Mouse (Mus musculus) CH12.LX (cell line): ENCODE measurements around the gene Zfp213. TPM values are rescaled to one million over a fixed set of nuclear protein-coding genes. Genes with fewer than 3 reads are reported as not detected.
A peak's percentile ranks its signal among the peaks of the same experiment; 100 is the strongest.

Experiments
- DNase-seq: peaks from one replicate; pipeline ENCODE4 v3.0.0-alpha.2; 2013; ENCODE audit errors: extremely low read depth
- H3K27ac ChIP-seq: 2 replicates; pipeline ENCODE4 v1.5.1; 2012; ENCODE audit warnings: low read depth, mild to moderate bottlenecking, control low read depth, moderate library complexity; ENCODE audit not compliant: insufficient read depth
- H3K27me3 ChIP-seq: replicated peaks from 2 replicates; pipeline ENCODE3; 2012; ENCODE audit warnings: inconsistent platforms
- H3K36me3 ChIP-seq, 2 experiments: replicated peaks in 1 of 2; 2 replicates each; pipeline versions ENCODE3 to v1.6.1; 2012; ENCODE audit warnings: inconsistent platforms in 1 of 2, low read length in 1 of 2, mild to moderate bottlenecking in 1 of 2, mixed read lengths in 1 of 2, moderate library complexity in 1 of 2; ENCODE audit not compliant: control insufficient read depth in 1 of 2, insufficient read depth in 1 of 2
- H3K4me1 ChIP-seq, 2 experiments: 2 replicates each; pipeline ENCODE4 v1.6.1; 2012; ENCODE audit warnings: inconsistent platforms in 1 of 2, moderate library complexity in 1 of 2; ENCODE audit not compliant: insufficient read depth in 2 of 2, control insufficient read depth in 1 of 2
- H3K4me2 ChIP-seq: 2 replicates; pipeline ENCODE4 v1.6.1; 2012; ENCODE audit warnings: low read depth, mild to moderate bottlenecking, control low read depth; ENCODE audit not compliant: poor library complexity, insufficient read depth, severe bottlenecking
- H3K4me3 ChIP-seq, 3 experiments: fragments of 150-350 bp in 1 of 3; sonication (generic) in 1 of 3; replicated peaks in 1 of 3; 2 replicates each; pipeline versions ENCODE3 to v1.5.1; 2011 to 2012; ENCODE audit warnings: low read depth in 2 of 3, low read length in 2 of 3, mild to moderate bottlenecking in 2 of 3, moderate library complexity in 2 of 3, control low read depth in 1 of 3, improper control_type of control experiment in 1 of 3, inconsistent platforms in 1 of 3, mixed read lengths in 1 of 3; ENCODE audit not compliant: poor library complexity in 1 of 3
- H3K79me2 ChIP-seq: replicated peaks from 2 replicates; pipeline ENCODE4 v1.6.1; 2012; ENCODE audit warnings: mild to moderate bottlenecking, moderate library complexity; ENCODE audit not compliant: control insufficient read depth, poor library complexity, insufficient read depth, severe bottlenecking; ENCODE audit errors: extremely low read depth
- H3K9ac ChIP-seq: 2 replicates; pipeline ENCODE4 v1.6.1; 2012; ENCODE audit warnings: low read depth, mild to moderate bottlenecking, control low read depth, moderate library complexity; ENCODE audit not compliant: insufficient read depth
- H3K9me3 ChIP-seq: replicated peaks from 2 replicates; pipeline ENCODE3; 2012; ENCODE audit warnings: low read length, inconsistent platforms, mixed read lengths
- BHLHE40 ChIP-seq: IDR thresholded peaks from 2 replicates; pipeline ENCODE4 v1.6.1; 2011; ENCODE audit warnings: mild to moderate bottlenecking, low read depth, low read length, improper control_type of control experiment
- CHD2 ChIP-seq: IDR thresholded peaks from 2 replicates; pipeline ENCODE4 v1.6.1; 2011; ENCODE audit warnings: low read length, improper control_type of control experiment
- CTCF ChIP-seq, 2 experiments: IDR thresholded peaks in 1 of 2; conservative IDR thresholded peaks in 1 of 2; 2 replicates each; pipeline ENCODE4 v1.5.1; 2011 to 2012; ENCODE audit warnings: low read depth in 2 of 2, low read length in 2 of 2, improper control_type of control experiment in 1 of 2, inconsistent platforms in 1 of 2, mild to moderate bottlenecking in 1 of 2, moderate library complexity in 1 of 2
- E2F4 ChIP-seq: IDR thresholded peaks from 2 replicates; pipeline ENCODE4 v1.6.1; 2011; ENCODE audit warnings: low read depth, low read length, improper control_type of control experiment; ENCODE audit not compliant: insufficient replicate concordance
- ETS1 ChIP-seq: conservative IDR thresholded peaks from 2 replicates; pipeline ENCODE4 v1.6.1; 2012; ENCODE audit warnings: low read depth, mild to moderate bottlenecking, inconsistent platforms, low read length, improper control_type of control experiment, moderate library complexity
- JUN ChIP-seq: IDR thresholded peaks from 2 replicates; pipeline ENCODE4 v1.6.1; 2011; ENCODE audit warnings: low read depth, mild to moderate bottlenecking, low read length, improper control_type of control experiment, moderate library complexity; ENCODE audit not compliant: insufficient read depth
- MAFK ChIP-seq: IDR thresholded peaks from 2 replicates; pipeline ENCODE4 v1.6.1; 2011; ENCODE audit warnings: low read length, improper control_type of control experiment; ENCODE audit not compliant: insufficient replicate concordance
- MXI1 ChIP-seq: IDR thresholded peaks from 2 replicates; pipeline ENCODE4 v1.6.1; 2011; ENCODE audit warnings: mild to moderate bottlenecking, low read depth, low read length, improper control_type of control experiment
- NRF1 ChIP-seq: IDR thresholded peaks from 2 replicates; pipeline ENCODE4 v1.6.1; 2014; ENCODE audit warnings: low read depth, mild to moderate bottlenecking, inconsistent platforms, low read length, improper control_type of control experiment, moderate library complexity
- RAD21 ChIP-seq: IDR thresholded peaks from 2 replicates; pipeline ENCODE4 v1.6.1; 2011; ENCODE audit warnings: low read depth, mild to moderate bottlenecking, low read length, improper control_type of control experiment, moderate library complexity
- RCOR1 ChIP-seq: conservative IDR thresholded peaks from 2 replicates; pipeline ENCODE4 v1.6.1; 2012; ENCODE audit warnings: low read depth, mild to moderate bottlenecking, inconsistent platforms, low read length, improper control_type of control experiment
- SMC3 ChIP-seq: IDR thresholded peaks from 2 replicates; pipeline ENCODE4 v1.6.1; 2011; ENCODE audit warnings: low read depth, low read length, improper control_type of control experiment
- TBP ChIP-seq: conservative IDR thresholded peaks from 2 replicates; pipeline ENCODE4 v1.6.1; 2011; ENCODE audit warnings: low read depth, low read length, improper control_type of control experiment
- UBTF ChIP-seq: IDR thresholded peaks from 2 replicates; pipeline ENCODE4 v1.6.1; 2012; ENCODE audit warnings: low read depth, mild to moderate bottlenecking, inconsistent platforms, low read length, improper control_type of control experiment, moderate library complexity
- USF1 ChIP-seq: IDR thresholded peaks from 2 replicates; pipeline ENCODE4 v1.6.1; 2014; ENCODE audit warnings: low read depth, mild to moderate bottlenecking, inconsistent platforms, low read length, improper control_type of control experiment
- ZC3H11A ChIP-seq: IDR thresholded peaks from 2 replicates; pipeline ENCODE4 v1.6.1; 2012; ENCODE audit warnings: low read depth, mild to moderate bottlenecking, inconsistent platforms, low read length, improper control_type of control experiment
- dilution Hi-C: fragments of 300-500 bp; cut with MboI; formaldehyde crosslinking; loops from 2 replicates; pipeline ENCODE4 v1.14.3; 2020; ENCODE audit warnings: low sequenced_read_pairs; ENCODE audit not compliant: extremely low pct_unique_long_range_greater_than_20kb, extremely low pct_ligation_motif_present
- in situ Hi-C: fragments of 300-500 bp; cut with MboI; formaldehyde crosslinking; loops from 3 replicates; pipeline ENCODE4 v1.14.3; 2019; ENCODE audit warnings: low sequenced_read_pairs, low pct_ligation_motif_present, low pct_unique_long_range_greater_than_20kb, mixed read lengths
- polyA plus RNA-seq: library from polyadenylated mRNA; unstranded; fragments of >175 nt; gene quantifications from 2 replicates; pipeline ENCODE4 v1.2.1, GENCODE M21; 2012; ENCODE audit warnings: low read depth; ENCODE audit not compliant: insufficient read length
- total RNA-seq, 2 experiments: library from RNA; depleted of rRNA; stranded (reverse); fragments of 300-350 nt in 1 of 2; fragments of >200 nt in 1 of 2; gene quantifications; 2 replicates each; pipeline ENCODE4 v1.2.3; 2012 to 2014

Zfp213 gene
- total and polyA plus RNA-seq, 3 experiments, result 8.0 to 10.9 (median 9.4) TPM

DNA sequence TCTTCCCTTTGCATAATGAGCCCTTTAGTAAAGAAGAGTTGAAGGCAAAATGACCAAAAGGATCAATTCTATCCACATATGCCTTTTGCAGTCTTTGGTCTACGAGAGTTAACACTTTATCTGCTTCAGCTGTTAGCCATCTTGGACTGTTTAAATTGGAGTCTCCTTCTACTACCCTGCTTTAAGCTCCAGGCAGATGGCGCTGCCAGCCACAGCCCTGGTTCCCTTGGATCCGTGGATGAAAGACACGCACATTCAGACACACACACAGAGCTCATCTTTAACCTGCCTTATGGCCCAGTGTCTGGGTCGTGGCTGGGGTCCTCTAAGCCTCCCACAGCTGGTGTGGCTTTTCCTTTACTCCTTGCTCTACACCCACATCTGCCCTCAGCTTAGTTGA, 7.0 kb upstream of the Zfp213 start:
- no peaks in the 10 kb centered on the region for H3K79me2 ChIP-seq
- DNase-seq, result no peak
- peaks cover 4% of the 10 kb centered on the region in 2 experiments for H3K4me1 ChIP-seq
- H3K36me3 ChIP-seq, result no peaks in the 10 kb centered on the region
- in situ Hi-C loops (no loop called here), dilution Hi-C loops (no loop called here)
- no peak overlapping the region for H3K4me2 ChIP-seq
- no peak for TF ChIP-seq USF1
- peak; percentile 30 for TF ChIP-seq RAD21
- TF ChIP-seq UBTF, result no peak
- no peak for TF ChIP-seq MAFK
- no peak for TF ChIP-seq TBP
- peak in 1 of 2 experiments; percentile 41; a peak in 2 of 4 replicates for TF ChIP-seq CTCF (conservative IDR thresholded peaks at IDR 0.05 in 1 of 2, IDR thresholded peaks at IDR 0.05 in 1 of 2; ENCODE audit: low read depth in 2 of 2, low read length in 2 of 2)
- TF ChIP-seq SMC3, result peak; percentile 36
- no peak for TF ChIP-seq NRF1
- no peak for TF ChIP-seq BHLHE40
- H3K27me3 ChIP-seq, result peaks cover 30% of the 10 kb centered on the region
- H3K4me3 ChIP-seq, result no peak overlapping the region
- H3K9me3 ChIP-seq, result no peaks in the 10 kb centered on the region
- H3K9ac ChIP-seq, result no peak overlapping the region
- no peak overlapping the region for H3K27ac ChIP-seq

GRCm38 (mm10) chr17:23570017-23570416, 6.0 kb upstream of the Zfp213 start:
- in situ Hi-C loops (no loop called here), dilution Hi-C loops (no loop called here)
- peaks cover 6 to 7% of the 10 kb centered on the region in 2 experiments for H3K4me1 ChIP-seq
- no peaks in the 10 kb centered on the region for H3K36me3 ChIP-seq
- H3K27me3 ChIP-seq, result peaks cover 20% of the 10 kb centered on the region
- no peak overlapping the region for H3K9ac ChIP-seq
- no peaks in the 10 kb centered on the region for H3K79me2 ChIP-seq
- no peaks in the 10 kb centered on the region for H3K9me3 ChIP-seq
- peak; percentile 46 for DNase-seq
- TF ChIP-seq SMC3, result peak; percentile 89
- TF ChIP-seq RCOR1, result no peak
- peak; percentile 83 for TF ChIP-seq RAD21
- TF ChIP-seq ZC3H11A, result peak; percentile 54
- peak in 1 of 2 experiments; percentile 95; a peak in 2 of 4 replicates for TF ChIP-seq CTCF (conservative IDR thresholded peaks at IDR 0.05 in 1 of 2, IDR thresholded peaks at IDR 0.05 in 1 of 2; ENCODE audit: low read depth in 2 of 2, low read length in 2 of 2)
- TF ChIP-seq E2F4, result no peak
- TF ChIP-seq, all 38 proteins: peak for 4
- Histone ChIP-seq H3K27ac (no peak overlapping the region), H3K4me2 (no peak overlapping the region), H3K4me3 (no peak overlapping the region)

DNA sequence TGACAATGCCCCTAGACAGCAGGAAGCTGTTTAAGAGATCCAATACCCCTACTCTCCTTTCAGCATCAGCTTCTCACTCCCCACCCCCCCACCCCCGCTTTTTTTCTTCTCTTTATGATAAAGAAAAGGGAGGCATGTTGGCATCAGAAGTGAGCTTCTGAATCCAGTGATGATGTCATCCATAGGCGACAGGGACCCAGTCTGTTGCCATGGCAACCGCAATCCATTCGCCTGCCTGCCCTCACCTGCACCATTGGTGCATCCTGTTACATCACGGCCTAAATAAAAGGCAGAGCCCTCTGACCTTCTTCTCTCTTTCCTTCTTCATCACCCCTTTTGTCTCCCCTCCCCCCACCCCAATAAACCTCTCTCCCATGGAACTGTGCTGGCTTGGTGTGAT, 4.3 kb upstream of the Zfp213 start:
- H3K27me3 ChIP-seq, result peaks cover 6% of the 10 kb centered on the region
- dilution Hi-C loops (no loop called here), in situ Hi-C loops (loop anchor here (5.0 kb wide), 1 partner anchor 34 kb away; the partner anchor contains the start of gene Zscan10)
- no peak overlapping the region for H3K27ac ChIP-seq
- H3K36me3 ChIP-seq, result no peaks in the 10 kb centered on the region
- no peaks in the 10 kb centered on the region for H3K9me3 ChIP-seq
- no peak overlapping the region for H3K9ac ChIP-seq
- H3K4me1 ChIP-seq, result peaks cover 9 to 10% of the 10 kb centered on the region in 2 experiments
- DNase-seq, result no peak
- H3K79me2 ChIP-seq, result no peaks in the 10 kb centered on the region; the same call in 1 of the 2 replicates
- TF ChIP-seq JUN (no peak), MXI1 (peak; percentile 34; the same call in 1 of the 2 replicates), ETS1 (no peak), CHD2 (no peak)
- TF ChIP-seq, all 38 proteins: peak for 1
- no peak overlapping the region for H3K4me2 ChIP-seq
- H3K4me3 ChIP-seq, result no peak overlapping the region
